Mouse (Mus musculus): ENCODE measurements around the gene Il11ra2. TPM values are rescaled to one million over a fixed set of nuclear protein-coding genes. Genes with fewer than 3 reads are reported as not detected.

Gene Il11ra2
- polyA plus RNA-seq, 1 experiment from 2014 or later: not detected

Other genes with a start within 250 kb of the Il11ra2 start
- not detected in 2 replicates for gene Gm21586, start 222.5 kb downstream of the Il11ra2 start, polyA plus RNA-seq (2014; fragmentation: Nextera tagmentation; extraction: Ambion mirVana)
- 0.29 and 0.41 TPM in 2 replicates for gene Gm2163, start 195.1 kb downstream of the Il11ra2 start, polyA plus RNA-seq (2014; fragmentation: Nextera tagmentation; extraction: Ambion mirVana)
- gene Fam205a2, start 133.7 kb downstream of the Il11ra2 start, polyA plus RNA-seq (2014; fragmentation: Nextera tagmentation; extraction: Ambion mirVana): 0.17 TPM in 1 of 2 replicates, not detected in the other
- not detected in 2 replicates for gene Gm10591, start 49.7 kb downstream of the Il11ra2 start, polyA plus RNA-seq (2014; fragmentation: Nextera tagmentation; extraction: Ambion mirVana)
- 0.65 TPM in 1 of 2 replicates, not detected in the other for gene Gm2564, start 32.2 kb downstream of the Il11ra2 start, polyA plus RNA-seq (2014; fragmentation: Nextera tagmentation; extraction: Ambion mirVana)
- not detected in 2 replicates for gene Ccl27b, start 6.6 kb downstream of the Il11ra2 start, polyA plus RNA-seq (2014; fragmentation: Nextera tagmentation; extraction: Ambion mirVana)
- gene 4930578G10Rik, start 73.7 kb upstream of the Il11ra2 start, polyA plus RNA-seq (2014; fragmentation: Nextera tagmentation; extraction: Ambion mirVana): 0.37 and 0.67 TPM in 2 replicates
- gene Ccl19, start 94.7 kb upstream of the Il11ra2 start, polyA plus RNA-seq (2014; fragmentation: Nextera tagmentation; extraction: Ambion mirVana): not detected in 2 replicates
- gene Ccl21a, start 112.1 kb upstream of the Il11ra2 start, polyA plus RNA-seq (2014; fragmentation: Nextera tagmentation; extraction: Ambion mirVana): 1.4 and 1.7 TPM in 2 replicates
- gene Fam205a1, start 192.0 kb upstream of the Il11ra2 start, polyA plus RNA-seq (2014; fragmentation: Nextera tagmentation; extraction: Ambion mirVana): 0.10 and 0.12 TPM in 2 replicates
- gene Gm12394, start 194.9 kb upstream of the Il11ra2 start, polyA plus RNA-seq (2014; fragmentation: Nextera tagmentation; extraction: Ambion mirVana): 0.62 and 0.73 TPM in 2 replicates
- gene Fam205c, start 212.3 kb upstream of the Il11ra2 start, polyA plus RNA-seq (2014; fragmentation: Nextera tagmentation; extraction: Ambion mirVana): 1.5 and 2.4 TPM in 2 replicates